ENCODE assay signal across 10 mouse cellular contexts in the genomic region with DNA sequence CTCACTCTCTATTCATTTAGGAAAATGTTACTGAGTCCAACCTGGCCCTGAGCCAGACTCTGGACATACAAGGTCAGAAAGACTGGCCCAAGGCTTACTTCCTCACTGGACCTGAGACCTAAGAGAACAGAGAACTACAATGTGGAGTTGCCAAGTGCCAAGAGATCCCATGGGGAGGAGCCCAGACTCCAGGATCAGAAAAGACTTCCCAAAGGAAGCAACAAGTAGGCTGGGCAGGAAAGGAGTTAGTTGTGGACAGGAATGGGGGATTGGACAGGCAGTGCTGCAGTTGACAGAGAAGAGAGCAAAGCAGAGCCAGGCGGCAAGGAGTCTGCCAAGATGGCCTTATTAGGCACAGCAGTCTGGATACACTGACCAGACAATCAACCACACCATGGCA. TPM values are rescaled to one million over a fixed set of nuclear protein-coding genes. Genes with fewer than 3 reads are reported as not detected.
DNase-seq lines count a peak whose midpoint lies in the region; TF ChIP-seq lines count a peak whose summit lies in the region.
"Had no signal": no experiment of that assay in that cellular context is flagged by ENCODE, and none has a peak within 500 bp of the region (broad histone marks: within the 10 kb centered on the region; RNA-seq: fewer than 3 reads in every experiment).

No protein-coding gene starts in this region.

- H3K36me3 ChIP-seq in myocyte (ENCODE audit: control insufficient read depth, insufficient read depth) = no peaks in the 10 kb centered on the region
- H3K36me3 ChIP-seq: embryonic facial prominence, embryonic 15.5 days had no signal

- no peak overlapping the region for H3K4me2 ChIP-seq in myocyte (ENCODE audit: low read depth)
- H3K4me2 ChIP-seq: embryonic facial prominence, embryonic 15.5 days had no signal

- TF ChIP-seq CTCF in left cerebral cortex, adult 2 months (IDR thresholded peaks at IDR 0.05) = no peak

- no peak overlapping the region for H3ac ChIP-seq in myocyte (ENCODE audit: control insufficient read depth, insufficient read length)

- H3K27ac ChIP-seq in left cerebral cortex, adult 2 months = peak overlapping the region; percentile 51; the same call in 1 of the 2 replicates
- H3K27ac ChIP-seq: embryonic facial prominence, embryonic 15.5 days; macrophage had no signal

- no peak for DNase-seq in left cerebral cortex, adult 2 months (ENCODE audit: extremely low spot score in 1 of 2, low spot score in 2 of 2)
- DNase-seq in left cerebral cortex, postnatal 4 days = no peak
- peak; percentile 31 to 35 for DNase-seq in cerebellum, postnatal 36 days
- DNase-seq in heart, postnatal 4 days = peak; percentile 71
- no peak for DNase-seq in spleen, postnatal 10 days (ENCODE audit: low spot score in 2 of 2)
- DNase-seq in B cell, adult 2 months = no peak
- DNase-seq in right cerebral cortex, postnatal 14 days = no peak

- H3K4me3 ChIP-seq in left cerebral cortex, adult 2 months = no peak overlapping the region
- no peak overlapping the region for H3K4me3 ChIP-seq in myocyte
- H3K4me3 ChIP-seq: embryonic facial prominence, embryonic 15.5 days had no signal

- no peak for TF ChIP-seq POLR2A in myocyte (IDR thresholded peaks at IDR 0.05; ENCODE audit: insufficient read length, low read depth)

- intact Hi-C loops in left cerebral cortex, adult 2 months (cut with DNase I) = no loop called here
- intact Hi-C loops in left cerebral cortex, postnatal 4 days (cut with DNase I) = no loop called here

- H3K79me2 ChIP-seq in myocyte (ENCODE audit: control insufficient read depth, insufficient read depth) = no peaks in the 10 kb centered on the region

- H3K27me3 ChIP-seq in myocyte (ENCODE audit: control insufficient read depth, insufficient read depth, insufficient read length) = no peaks in the 10 kb centered on the region
- H3K27me3 ChIP-seq: embryonic facial prominence, embryonic 15.5 days had no signal

TF ChIP-seq in myocyte, 11 proteins besides CTCF, POLR2A, EP300 and RAD21:
- TF ChIP-seq TCF3 (IDR thresholded peaks at IDR 0.05; ENCODE audit: insufficient read length, low read depth) (no peak), MAX (IDR thresholded peaks at IDR 0.05; ENCODE audit: low read depth) (no peak), E2F4 (IDR thresholded peaks at IDR 0.05; ENCODE audit: insufficient read depth) (no peak), SRF (IDR thresholded peaks at IDR 0.05; ENCODE audit: control insufficient read depth, insufficient read length, low read depth) (peak; percentile 94), MYOG (IDR thresholded peaks at IDR 0.05; ENCODE audit: control insufficient read depth in 1 of 3, insufficient read depth in 1 of 3, insufficient read length in 2 of 3, low read depth in 2 of 3) (no peak), REST (IDR thresholded peaks at IDR 0.05; ENCODE audit: insufficient read depth, insufficient read length) (no peak)

RNA-seq across cellular contexts. Expression of a gene that starts 13.8 kb away (rescaled TPM):
- total RNA-seq in left cerebral cortex, adult 2 months (2021) = 10 to 100 TPM; 59.4 to 61.0 TPM
- 10 to 100 TPM; 58.1 to 60.3 TPM for total RNA-seq in left cerebral cortex, postnatal 4 days (2021)
- 10 to 100 TPM; 24.8 to 25.7 TPM for total RNA-seq in heart, postnatal 4 days (2021)
- 7.4 TPM for polyA plus RNA-seq in myocyte (2012; fragmentation: generic; extraction: Trizol)

Comparison
In these comparisons a context has a peak if more than half of its experiments do, and no peak if none do; other contexts are left out.
1. DNase-seq: peak in cerebellum, postnatal 36 days (2 of 2) and heart, postnatal 4 days (single experiment); none in left cerebral cortex, adult 2 months (0 of 2), left cerebral cortex, postnatal 4 days (single experiment), spleen, postnatal 10 days (0 of 2), B cell, adult 2 months (0 of 2) and right cerebral cortex, postnatal 14 days (single experiment).